24 mouse cellular contexts compared by ENCODE assay signal in genomic region chr5:140106051-140106450, GRCm38 (mm10).
"Had no signal": no experiment of that assay in that cellular context is flagged by ENCODE, and none has a peak within 500 bp of the region (broad histone marks: within the 10 kb centered on the region; RNA-seq: fewer than 3 reads in every experiment).

No protein-coding gene starts in this region.

- H3K9me3 ChIP-seq: intestine, embryonic 15.5 days; kidney, embryonic 15.5 days; limb, embryonic 12.5 days; limb, embryonic 15.5 days; liver, embryonic 12.5 days; liver, embryonic 15.5 days; lung, embryonic 15.5 days; megakaryocyte, embryonic 14.5 days; midbrain, embryonic 10.5 days; midbrain, embryonic 13.5 days; neural tube, embryonic 13.5 days; stomach, embryonic 15.5 days had no signal

- DNase-seq: kidney, adult 11 months; kidney, adult 8-10 months; kidney, postnatal 10 days; kidney, postnatal 36 days; layer of hippocampus, postnatal 36 days; left cerebral cortex, postnatal 4 days; retina, postnatal 1 day; right cerebral cortex, postnatal 25 days; spleen, adult 18-20 months had no signal

- ATAC-seq: hindbrain, embryonic 16.5 days; intestine, embryonic 15.5 days; liver, embryonic 12.5 days; midbrain, embryonic 13.5 days; midbrain, embryonic 16.5 days had no signal

- H3K9ac ChIP-seq: intestine, embryonic 15.5 days; kidney, embryonic 15.5 days; limb, embryonic 12.5 days; limb, embryonic 15.5 days; liver, embryonic 12.5 days; liver, embryonic 15.5 days; lung, embryonic 15.5 days; midbrain, embryonic 13.5 days; neural tube, embryonic 13.5 days; stomach, embryonic 15.5 days had no signal

- H3K4me2 ChIP-seq: intestine, embryonic 15.5 days; kidney, embryonic 15.5 days; limb, embryonic 12.5 days; limb, embryonic 15.5 days; liver, embryonic 12.5 days; liver, embryonic 15.5 days; lung, embryonic 15.5 days; midbrain, embryonic 13.5 days; neural tube, embryonic 13.5 days; stomach, embryonic 15.5 days had no signal

- H3K27ac ChIP-seq: intestine, embryonic 15.5 days; kidney, embryonic 15.5 days; limb, embryonic 12.5 days; limb, embryonic 15.5 days; liver, embryonic 12.5 days; liver, embryonic 15.5 days; lung, embryonic 15.5 days; midbrain, embryonic 10.5 days; midbrain, embryonic 13.5 days; neural tube, embryonic 13.5 days; stomach, embryonic 15.5 days had no signal

- H3K4me1 ChIP-seq: intestine, embryonic 15.5 days; lung, embryonic 15.5 days; midbrain, embryonic 10.5 days; stomach, embryonic 15.5 days had no signal

- H3K4me3 ChIP-seq: intestine, embryonic 15.5 days; kidney, embryonic 15.5 days; limb, embryonic 12.5 days; limb, embryonic 15.5 days; liver, embryonic 12.5 days; liver, embryonic 15.5 days; lung, embryonic 15.5 days; megakaryocyte, embryonic 14.5 days; midbrain, embryonic 10.5 days; midbrain, embryonic 13.5 days; myocyte; neural tube, embryonic 13.5 days; stomach, embryonic 15.5 days had no signal

- H3K27me3 ChIP-seq: intestine, embryonic 15.5 days; kidney, embryonic 15.5 days; limb, embryonic 12.5 days; limb, embryonic 15.5 days; liver, embryonic 12.5 days; liver, embryonic 15.5 days; lung, embryonic 15.5 days; megakaryocyte, embryonic 14.5 days; midbrain, embryonic 13.5 days; neural tube, embryonic 13.5 days; stomach, embryonic 15.5 days had no signal

- H3K36me3 ChIP-seq: intestine, embryonic 15.5 days; liver, embryonic 15.5 days; lung, embryonic 15.5 days; neural tube, embryonic 13.5 days; stomach, embryonic 15.5 days had no signal
